Mouse (Mus musculus): ENCODE results near the gene Sdccag8.

GRCm38 (mm10) chr1:176824611-176825010 lies 10.2 kb downstream of the Sdccag8 start:
- TF ChIP-seq CTCF (IDR thresholded peaks at IDR 0.05; ENCODE audit: borderline replicate concordance, insufficient read depth, low read depth, low read length): no peak
- TF ChIP-seq POLR2A (IDR thresholded peaks at IDR 0.05; ENCODE audit: borderline replicate concordance, insufficient read depth, low read length): no peak

All from cerebellum, adult 2 months (tissue).